Mouse (Mus musculus) kidney, adult 9 months (tissue): ENCODE data around the gene Diaph3.
"Not testable (repeated sequence)": the region's sequence is repeated elsewhere in the genome, so short reads cannot be mapped to it uniquely, and the experiment has no call there.

Experiments used
- DNase-seq: peaks from one replicate; pipeline ENCODE4 v3.0.0; 2022

The Diaph3 gene

DNA sequence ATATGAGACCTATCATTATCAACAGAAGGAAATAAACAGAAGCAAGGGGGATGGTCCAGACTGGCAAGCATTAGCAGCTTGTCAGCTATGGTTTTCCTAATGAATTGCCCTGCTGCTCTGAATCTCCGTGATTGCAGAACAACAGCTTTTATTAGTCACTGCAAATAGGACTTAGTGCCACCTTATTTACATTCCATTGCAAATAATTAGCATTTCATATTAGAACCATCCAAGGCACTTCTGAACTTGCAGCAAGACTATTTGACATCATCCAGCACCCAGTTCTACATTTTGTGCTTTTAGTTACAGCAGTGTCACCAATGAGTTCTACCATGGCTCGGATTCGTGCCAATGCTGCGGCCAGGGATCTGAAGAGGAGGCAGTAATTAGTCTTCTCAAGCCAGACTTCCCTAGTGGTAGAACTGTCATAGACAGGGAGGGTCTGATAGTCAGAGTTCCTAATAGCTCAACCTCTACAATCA lies 411.4 kb downstream of the Diaph3 start:
- no peak for DNase-seq

DNA sequence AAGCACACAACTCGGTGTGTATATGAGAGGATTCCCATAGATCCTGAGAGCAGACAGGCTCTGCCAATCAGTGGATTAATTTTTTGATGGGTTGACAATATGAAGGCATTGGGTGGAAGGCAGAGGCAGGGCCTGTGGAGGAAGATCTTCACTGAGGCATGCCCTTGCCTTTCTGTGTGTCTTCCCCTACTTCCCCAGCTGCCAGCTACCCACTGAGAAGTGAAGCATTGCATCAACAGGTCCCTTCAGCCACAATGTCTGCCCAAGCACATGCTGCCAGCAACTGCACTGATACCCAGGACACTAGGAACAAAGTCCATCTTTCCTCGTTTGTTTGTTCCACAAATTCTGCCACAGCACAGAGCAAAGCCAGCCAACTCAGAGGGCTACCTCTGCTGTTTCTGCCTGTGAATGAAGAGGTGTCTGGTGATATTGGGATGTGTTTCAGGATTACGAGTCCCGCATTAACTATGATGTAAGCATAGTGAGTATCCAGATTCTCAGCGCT lies 413.4 kb downstream of the Diaph3 start:
- DNase-seq, result no peak

DNA sequence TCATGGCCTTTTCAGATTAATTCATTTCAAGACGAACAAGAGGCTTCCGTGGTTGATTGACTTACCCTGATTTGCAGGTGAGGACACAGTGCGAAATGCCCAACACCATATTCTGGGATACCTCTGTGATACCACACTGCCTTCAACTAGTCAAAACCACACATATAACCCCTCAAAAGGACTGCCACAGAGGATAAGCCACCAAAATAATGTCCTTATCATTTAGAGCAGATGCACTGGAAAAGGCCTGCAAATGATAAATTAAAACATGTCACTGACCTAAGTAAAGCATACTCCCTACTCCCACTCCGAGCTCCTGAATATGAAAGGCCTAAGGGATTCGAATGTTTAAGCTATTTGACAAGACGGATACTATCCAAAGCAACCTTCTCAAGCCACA lies 419.3 kb downstream of the Diaph3 start:
- DNase-seq, result no peak

DNA sequence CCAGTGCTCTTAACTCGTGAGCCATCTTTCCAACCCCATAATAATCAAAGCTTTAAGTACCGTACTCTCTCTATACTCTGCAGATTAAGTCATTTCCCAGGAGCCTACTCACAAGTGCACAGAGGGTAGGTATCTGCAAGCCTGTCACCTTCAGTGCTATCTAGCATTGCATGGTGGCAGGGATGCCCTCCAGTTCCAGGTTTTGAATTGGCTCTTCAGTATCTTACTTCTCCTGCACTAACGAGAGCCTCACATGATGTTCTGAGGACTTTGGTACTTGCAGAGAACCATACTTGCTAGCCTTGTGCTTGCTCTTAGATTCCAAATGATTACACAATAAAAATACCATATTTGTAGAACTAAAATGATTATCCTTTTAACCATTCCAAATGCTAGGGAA lies 420.0 kb downstream of the Diaph3 start:
- no peak for DNase-seq

DNA sequence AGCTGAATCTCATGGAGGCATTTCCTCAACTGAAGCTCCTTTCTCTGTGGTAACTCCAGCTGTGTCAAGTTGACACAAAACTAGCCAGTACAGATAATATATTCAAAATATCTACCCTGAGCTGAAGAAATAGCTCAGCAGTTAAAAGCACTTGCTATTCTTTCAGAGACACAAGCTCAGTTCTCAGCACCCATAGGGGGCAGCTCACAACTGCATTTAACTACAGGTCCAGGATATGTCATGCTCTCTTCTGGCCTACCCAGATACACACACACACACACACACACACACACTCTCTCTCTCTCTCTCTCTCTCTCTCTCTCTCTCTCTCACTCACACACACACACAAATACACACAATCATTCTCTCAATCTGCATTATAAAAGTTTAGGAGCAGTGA lies 420.6 kb downstream of the Diaph3 start:
- DNase-seq, result not testable (repeated sequence)

DNA sequence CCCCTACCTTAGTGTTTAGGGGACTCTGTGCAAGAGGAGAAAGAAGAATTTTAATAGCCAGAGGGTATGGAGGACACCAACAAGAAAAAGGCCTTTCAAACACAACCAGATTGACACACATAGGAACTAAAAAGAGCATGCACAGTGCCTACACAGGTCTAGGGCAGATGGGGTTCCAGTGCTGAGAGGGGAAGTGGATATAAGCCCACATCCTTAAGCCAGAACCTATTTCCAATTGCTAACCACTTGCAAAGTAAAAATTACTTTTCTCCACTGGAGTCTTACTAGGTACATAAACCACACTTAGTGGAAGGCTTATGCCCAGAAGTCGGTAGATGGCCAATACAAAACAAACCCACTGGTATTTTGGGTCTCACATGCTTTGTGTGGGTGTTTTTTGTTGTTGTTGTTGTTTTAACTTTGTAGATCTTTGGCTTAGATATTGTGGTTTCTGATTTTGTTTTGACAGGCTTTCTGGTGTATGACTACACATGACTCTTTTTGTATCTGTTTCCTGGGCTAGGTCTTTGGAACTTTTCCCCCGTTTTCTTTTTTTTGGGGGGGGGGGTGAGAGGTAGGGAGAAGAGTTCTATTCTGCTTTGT lies 426.8 kb downstream of the Diaph3 start:
- no peak for DNase-seq

DNA sequence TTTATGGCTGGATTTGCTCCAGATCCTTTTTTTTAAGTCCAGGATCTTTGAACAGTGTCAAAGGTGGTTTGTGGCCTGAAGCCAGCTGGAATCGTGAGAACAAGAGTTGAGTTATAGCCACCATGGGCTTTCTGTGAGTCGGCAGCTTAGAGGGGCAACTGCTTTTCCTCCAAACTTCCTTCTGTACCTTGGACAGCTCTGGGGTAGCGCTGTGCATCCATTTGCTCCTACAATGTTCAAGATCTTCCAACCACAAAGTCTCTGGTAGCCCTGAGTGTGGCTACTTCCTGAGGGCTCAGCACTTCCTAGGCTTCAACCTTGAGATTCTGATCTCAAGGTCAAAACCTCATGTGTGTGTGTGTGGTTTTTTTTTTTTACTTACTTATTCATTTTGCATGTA lies 437.0 kb downstream of the Diaph3 start:
- no peak for DNase-seq

DNA sequence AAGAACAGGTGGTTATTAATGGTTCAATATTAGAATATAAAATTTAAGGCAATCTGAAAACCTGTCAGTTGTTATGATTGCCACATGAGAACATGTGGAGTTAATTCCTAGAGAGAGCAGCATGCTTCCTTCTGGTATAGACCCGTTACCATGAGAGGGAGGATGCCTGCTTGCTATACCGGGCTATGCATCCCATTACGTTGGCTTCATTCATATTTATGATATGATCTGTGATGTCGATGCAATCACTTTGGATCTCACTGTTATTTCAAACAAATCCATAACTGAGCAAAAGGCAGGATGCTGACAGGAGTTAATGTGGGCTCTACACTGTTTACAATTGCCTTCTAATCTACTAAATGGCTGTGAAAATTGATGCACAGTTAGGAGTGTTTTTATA lies 439.9 kb downstream of the Diaph3 start:
- DNase-seq, result no peak

DNA sequence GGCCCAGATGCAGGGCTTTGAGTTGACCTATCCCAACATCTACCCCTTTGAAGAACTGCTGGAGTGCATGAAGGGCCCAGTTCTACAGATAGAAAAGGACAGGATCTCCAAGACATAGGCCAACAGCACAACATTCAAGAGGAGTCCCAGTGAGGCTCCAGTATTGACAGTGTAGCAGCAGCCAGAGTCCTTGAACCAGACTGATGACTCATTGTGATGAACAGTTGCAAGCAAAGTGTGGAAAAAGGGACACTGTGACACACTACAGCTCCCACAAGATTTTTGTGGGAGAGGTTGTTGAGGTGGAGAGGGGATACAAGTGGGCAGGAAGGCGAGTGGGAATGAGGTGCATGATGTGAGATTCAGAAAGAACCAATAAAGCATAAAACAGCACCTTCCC lies 443.1 kb downstream of the Diaph3 start:
- DNase-seq, result no peak

DNA sequence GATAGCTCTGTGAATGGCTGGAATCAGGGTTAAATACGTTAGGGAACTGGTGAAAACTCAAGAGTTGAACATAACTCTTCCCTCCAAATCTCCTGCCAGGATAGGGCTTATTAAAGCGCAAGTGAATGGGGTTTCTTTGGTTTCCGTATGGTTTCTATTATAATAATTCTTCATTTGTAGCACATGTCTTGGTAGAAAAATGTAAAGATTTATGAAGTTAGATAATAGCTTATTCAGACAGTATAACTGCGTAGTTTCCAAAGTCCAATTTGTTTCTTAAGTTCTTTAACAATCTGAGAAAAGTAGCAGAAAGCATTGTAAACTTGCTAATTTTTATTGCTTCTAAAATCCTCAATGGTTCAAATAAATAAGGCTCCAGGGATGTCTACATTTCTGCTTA lies 448.3 kb downstream of the Diaph3 start:
- no peak for DNase-seq

DNA sequence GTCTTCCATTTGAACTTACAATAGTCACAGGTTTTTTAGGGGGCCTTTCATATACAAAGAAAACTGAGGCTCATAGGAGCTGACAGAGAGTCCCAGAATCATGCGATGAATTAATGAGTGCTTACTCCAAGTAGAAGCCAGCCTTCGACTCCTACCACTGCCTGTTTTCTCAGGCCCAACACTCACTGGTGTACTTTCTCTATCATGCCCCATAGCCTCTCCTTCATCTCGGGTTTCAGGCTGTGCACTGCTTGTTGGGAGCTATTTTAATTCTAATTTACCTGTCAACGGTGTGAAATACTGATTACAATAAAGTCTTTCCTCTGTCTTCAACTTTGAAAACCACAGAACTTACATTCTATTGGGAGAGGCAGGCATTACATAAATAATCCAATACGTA lies 449.7 kb downstream of the Diaph3 start:
- no peak for DNase-seq

DNA sequence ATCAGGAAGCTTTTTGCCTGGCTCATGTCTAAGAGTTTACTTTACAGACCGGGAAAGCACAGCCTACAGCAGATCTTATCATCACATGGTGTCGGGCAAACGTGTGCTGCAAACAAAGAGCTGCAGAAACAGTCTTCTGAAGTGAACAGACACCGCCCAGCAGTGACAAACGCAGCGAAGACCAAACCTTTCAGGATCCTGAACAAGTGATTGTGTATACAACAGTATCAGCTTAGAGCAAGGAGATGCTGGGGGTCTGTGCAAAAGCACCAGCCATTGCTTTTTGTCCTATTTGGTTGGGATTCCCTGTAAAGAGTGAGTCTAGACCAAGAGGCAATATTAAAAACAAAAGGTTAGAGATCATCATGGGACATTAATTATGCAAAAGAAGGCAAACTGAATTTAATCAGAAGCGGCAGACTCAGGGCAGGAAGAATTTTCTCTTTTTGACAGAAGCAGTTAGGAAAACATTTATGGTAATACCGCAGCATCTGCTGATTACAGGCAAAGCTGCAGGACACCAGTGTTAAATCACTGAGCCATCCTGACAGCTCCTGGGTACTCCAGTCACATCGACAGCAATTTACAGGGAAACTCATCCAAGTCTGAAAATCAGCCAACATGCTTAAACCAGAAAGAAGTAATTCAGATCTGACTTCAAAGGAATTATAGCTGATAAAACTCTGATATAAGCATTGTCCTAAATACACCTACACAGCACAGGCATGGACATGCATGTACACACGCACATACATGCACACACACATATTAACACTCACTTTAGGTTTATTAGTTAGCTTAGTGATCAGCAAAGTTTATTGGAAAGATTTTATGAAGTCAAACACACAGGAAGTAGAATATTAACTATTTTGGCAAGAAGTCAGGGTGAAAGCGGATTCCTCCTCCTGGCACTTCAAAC lies 456.2 kb downstream of the Diaph3 start:
- DNase-seq, result peak; percentile 37

DNA sequence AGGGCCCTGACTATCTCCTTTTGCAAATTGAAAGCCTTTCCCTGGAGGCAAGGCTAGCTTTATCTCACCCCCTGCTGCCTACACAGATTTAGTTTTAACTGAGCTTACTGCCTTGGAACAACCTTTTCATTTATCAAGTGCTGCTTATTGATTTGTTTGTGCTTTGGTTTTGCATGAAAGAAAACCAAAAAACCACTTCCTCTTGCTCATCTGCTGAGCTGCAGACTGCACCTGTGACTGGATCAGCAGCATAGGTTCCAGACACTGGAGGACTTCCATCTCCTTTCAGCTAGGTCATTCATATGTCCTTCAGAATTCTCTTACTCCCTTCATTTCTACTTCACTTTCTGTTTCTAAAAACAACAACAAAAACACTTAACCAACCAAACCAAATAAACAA lies 459.1 kb downstream of the Diaph3 start:
- no peak for DNase-seq

DNA sequence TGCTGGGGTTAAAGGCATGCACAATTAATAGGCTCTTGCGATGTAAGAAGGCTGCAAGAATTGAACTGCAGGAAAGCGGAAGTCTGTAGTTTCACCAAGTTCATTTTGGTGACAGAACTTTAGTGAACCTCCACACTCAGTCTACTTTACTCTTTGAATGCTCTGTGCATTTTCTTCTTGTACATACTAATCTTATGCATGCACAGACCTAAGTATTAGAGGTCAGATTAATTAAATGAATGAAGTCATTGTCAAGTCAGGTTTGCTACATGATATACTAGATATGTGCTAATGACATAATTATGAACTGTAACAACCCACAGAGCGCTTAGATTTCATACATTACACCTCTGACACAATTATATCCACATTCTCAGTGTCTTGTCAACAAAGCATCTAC lies 462.0 kb downstream of the Diaph3 start:
- DNase-seq, result no peak

DNA sequence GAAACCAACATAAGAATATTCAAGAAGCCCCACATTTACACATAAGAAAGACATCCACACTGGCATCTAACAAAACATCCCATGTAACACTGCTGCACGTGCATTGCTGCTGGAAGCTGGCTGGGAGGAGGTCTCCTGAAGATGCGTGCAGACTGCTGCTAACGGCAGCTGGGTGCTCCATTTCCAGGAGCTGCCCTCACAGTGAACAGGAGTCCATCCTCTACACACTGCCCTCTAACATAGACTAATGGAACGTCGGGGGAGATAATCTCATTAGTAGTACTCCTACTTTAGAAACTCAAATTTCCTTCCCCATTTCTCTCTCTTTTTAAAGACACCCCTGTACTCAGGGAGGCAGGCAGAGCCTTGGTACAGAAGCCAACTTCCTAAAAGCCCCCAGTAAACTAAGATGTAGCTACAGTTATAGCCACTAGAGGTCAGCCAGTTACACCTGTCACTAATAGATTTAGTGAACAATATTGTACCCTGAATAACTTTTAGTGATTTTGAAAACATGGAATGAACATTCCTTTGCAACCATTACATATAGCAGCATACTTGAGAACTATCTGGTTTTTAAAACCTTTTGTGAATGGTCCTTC lies 462.8 kb downstream of the Diaph3 start:
- DNase-seq, result peak; percentile 6

DNA sequence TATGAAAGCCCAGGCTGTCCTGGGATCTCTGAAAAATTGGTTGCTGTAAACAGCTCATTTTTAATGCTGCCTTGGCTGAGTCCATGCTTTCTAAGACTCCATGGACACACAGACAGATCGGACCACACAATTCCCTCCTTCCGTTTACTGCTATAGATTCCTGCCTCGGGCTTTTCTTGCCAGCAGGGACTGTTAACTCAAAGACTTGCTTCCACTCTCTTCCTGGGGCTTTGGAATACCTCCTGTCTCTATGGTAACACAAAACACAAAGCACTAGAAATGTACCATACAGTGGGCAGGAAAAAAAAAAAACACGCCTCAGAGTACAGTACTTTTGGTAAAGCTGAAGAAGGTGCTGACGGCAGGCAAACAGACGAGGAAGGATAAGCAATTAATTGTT lies 464.0 kb downstream of the Diaph3 start:
- DNase-seq, result no peak

DNA sequence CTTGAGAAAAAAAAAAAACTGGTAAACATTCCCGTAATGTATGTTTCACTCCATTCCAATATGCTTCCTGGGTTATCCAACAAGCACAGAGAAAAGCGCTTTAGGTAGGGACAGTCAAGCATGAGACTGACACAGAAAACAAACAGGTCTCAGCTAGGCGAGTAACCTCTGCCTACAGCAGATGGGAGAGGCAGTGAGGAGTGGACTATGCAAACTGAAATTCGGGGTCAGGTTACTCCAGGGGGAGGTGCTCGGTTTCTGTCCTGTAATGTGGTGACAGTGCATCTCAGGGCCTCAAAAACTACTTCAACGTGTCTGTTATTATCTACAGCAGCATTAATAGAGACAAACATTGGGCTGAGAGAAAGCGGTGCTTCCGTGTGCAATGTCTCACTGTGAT lies 465.7 kb downstream of the Diaph3 start:
- no peak for DNase-seq

DNA sequence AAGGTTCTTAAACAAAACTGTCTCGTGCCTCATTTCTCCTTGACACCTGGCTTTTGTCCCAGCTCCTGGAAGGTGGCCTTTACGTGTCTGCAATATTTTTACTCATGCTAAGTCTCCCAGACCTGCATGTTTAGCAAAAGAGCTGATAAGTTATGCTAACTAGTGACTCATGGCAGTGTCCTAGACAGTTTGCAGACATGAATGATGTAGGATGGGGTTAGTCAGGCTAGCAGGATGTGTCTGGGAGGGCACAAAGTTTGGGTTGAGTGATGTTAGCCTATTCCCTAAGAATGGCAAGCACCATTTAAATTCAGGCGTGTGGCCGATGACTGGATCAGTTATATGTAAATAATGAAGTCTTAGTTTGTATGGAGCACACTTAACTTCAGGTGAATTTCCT lies 478.2 kb downstream of the Diaph3 start:
- DNase-seq, result no peak

DNA sequence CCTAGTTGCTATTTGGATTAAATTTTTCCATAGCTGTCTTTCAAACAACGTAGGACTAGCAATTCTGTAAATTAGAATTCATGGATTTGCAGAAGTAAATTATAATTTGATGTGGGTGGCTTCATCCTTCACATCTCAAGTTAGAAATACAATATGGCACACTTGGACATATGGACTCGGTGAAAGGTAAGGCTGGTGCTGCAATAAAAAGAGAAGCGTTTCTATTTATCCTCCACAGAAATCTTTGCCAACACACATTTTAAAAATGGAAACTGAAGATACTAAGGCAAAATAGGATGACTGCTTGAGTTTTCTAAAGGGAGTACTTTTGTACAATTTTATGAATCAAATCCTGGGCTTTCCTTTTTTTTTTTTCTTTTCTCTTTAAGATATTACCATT lies 480.5 kb downstream of the Diaph3 start:
- DNase-seq, result no peak

DNA sequence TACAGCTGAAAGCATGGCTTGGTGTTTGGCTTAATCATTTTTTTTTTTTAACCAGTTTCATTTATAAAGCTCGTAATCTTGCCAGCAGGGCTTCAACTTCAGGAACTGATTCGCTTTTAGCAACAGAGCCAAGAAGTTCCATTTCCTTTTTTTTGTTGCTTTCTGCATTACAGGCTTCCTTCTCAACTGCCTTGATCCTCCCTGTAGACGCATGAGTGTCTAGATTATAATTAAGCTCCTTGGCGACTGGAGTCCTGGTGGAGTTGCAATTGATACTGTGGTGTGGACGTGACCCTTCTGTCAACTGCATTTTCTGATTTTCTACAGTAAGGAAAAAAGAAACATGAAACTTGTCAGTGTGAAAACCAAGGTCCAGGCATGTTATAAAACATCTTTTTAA lies 484.8 kb downstream of the Diaph3 start:
- no peak for DNase-seq

DNA sequence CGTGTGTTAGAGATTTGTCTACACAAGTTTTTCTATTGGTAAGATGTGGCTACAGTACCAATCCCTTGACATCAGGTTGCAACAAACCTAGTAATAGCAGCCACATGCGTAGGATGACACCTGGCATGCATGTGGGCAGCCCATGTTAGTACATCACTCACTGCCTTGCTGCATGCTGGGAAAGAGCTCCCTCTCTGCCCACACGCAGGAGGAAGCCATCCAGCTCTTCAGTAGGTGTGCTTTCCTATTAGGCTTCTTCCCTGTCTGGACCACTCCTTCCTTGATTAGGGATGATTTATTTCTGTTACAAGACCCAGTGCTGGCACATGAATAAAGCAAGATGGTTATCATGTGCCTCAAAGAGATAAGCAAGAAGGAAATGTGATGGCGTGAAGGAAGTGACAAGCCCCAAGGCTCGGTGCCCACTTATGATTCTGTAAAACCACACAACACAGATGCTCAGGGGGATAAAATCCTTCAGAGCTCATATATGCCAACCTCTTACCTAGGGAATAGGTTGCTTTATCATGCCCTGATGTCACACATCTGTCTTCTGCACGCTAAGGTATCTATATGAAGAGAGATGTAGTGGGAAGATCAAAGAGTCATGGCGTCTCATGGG lies 494.4 kb downstream of the Diaph3 start:
- DNase-seq, result no peak

DNA sequence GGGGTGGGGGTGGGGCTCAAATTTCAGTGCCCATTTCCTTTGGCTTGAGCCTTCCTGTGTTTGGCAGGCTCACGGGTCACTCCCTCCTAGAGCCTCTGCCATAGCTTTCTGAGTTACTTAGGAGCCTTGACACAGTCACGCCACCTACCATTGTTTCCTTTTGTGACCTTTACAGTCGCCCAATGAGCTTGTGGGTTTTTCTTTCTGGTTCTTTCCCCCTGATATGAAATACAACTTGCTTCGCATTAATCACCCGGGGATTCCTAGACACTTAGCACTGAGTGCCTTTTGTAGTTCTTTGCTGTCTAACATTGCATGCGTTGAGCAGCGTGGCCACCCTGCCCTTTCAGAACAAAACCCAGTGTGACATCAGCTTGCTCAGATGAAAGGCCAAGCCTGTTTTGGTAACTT lies 498.2 kb downstream of the Diaph3 start:
- DNase-seq, result no peak

DNA sequence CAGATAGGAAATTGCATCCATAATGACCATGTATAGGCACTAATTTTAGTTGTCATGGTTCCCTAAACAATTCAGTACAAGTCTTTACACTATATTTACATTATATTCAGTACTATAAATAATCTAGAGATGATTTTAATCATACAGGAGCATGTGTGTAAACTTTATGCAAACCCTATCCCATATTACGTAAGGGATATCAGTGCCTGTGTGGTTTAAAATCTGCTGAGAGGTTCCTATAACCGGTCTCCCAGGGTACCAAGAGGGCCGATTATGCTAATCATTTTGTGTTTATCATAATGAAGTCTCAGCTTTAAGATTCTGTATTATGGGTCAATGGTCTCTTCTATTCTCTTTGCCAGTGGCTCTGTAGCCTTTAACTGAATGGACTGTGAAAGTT lies 499.2 kb downstream of the Diaph3 start:
- DNase-seq, result no peak
